Mouse (Mus musculus) myocyte (in vitro differentiated cells): ENCODE data around the gene Mapkapk3. TPM values are rescaled to one million over a fixed set of nuclear protein-coding genes. Genes with fewer than 3 reads are reported as not detected.

Experiments
- H3K27me3 ChIP-seq: one replicate; pipeline ENCODE4 v1.6.1; 2011; ENCODE audit not compliant: control insufficient read depth, insufficient read depth, insufficient read length
- H3K36me3 ChIP-seq: one replicate; pipeline ENCODE4 v1.6.1; 2011; ENCODE audit not compliant: control insufficient read depth, insufficient read depth
- H3K4me2 ChIP-seq: one replicate; pipeline ENCODE4 v1.6.1; 2011; ENCODE audit warnings: low read depth, control low read depth
- H3K4me3 ChIP-seq: one replicate; pipeline ENCODE4 v1.5.1; 2011; ENCODE audit warnings: mild to moderate bottlenecking, control low read depth, moderate library complexity
- H3K79me2 ChIP-seq: one replicate; pipeline ENCODE4 v1.6.1; 2011; ENCODE audit not compliant: control insufficient read depth, insufficient read depth
- H3ac ChIP-seq: one replicate; pipeline ENCODE4 v1.6.1; 2011; ENCODE audit not compliant: control insufficient read depth, insufficient read length
- CEBPB ChIP-seq: IDR thresholded peaks from 2 replicates; pipeline ENCODE4 v1.6.1; 2011; ENCODE audit warnings: mild to moderate bottlenecking, moderate library complexity; ENCODE audit not compliant: poor library complexity, insufficient read depth, severe bottlenecking
- E2F4 ChIP-seq: IDR thresholded peaks from one replicate; pipeline ENCODE4 v1.6.1; 2011; ENCODE audit warnings: mild to moderate bottlenecking, control low read depth, moderate library complexity; ENCODE audit not compliant: insufficient read depth
- MAX ChIP-seq: IDR thresholded peaks from one replicate; pipeline ENCODE4 v1.6.1; 2011; ENCODE audit warnings: low read depth, mild to moderate bottlenecking, control low read depth
- MYOD1 ChIP-seq, 3 experiments: IDR thresholded peaks; one replicate each; pipeline ENCODE4 v1.6.1; 2011; ENCODE audit warnings: control low read depth in 2 of 3, low read depth in 2 of 3, mild to moderate bottlenecking in 2 of 3, moderate library complexity in 1 of 3; ENCODE audit not compliant: insufficient read length in 2 of 3, control insufficient read depth in 1 of 3
- MYOG ChIP-seq, 3 experiments: IDR thresholded peaks; one replicate each; pipeline ENCODE4 v1.6.1; 2011; ENCODE audit warnings: control low read depth in 2 of 3, low read depth in 2 of 3, mild to moderate bottlenecking in 2 of 3; ENCODE audit not compliant: insufficient read length in 2 of 3, control insufficient read depth in 1 of 3, insufficient read depth in 1 of 3
- POLR2A ChIP-seq: IDR thresholded peaks from one replicate; pipeline ENCODE4 v1.6.1; 2011; ENCODE audit warnings: low read depth, mild to moderate bottlenecking, control low read depth, moderate library complexity; ENCODE audit not compliant: insufficient read length
- POLR2AphosphoS2 ChIP-seq: IDR thresholded peaks from one replicate; pipeline ENCODE4 v1.6.1; 2011; ENCODE audit warnings: low read depth, control low read depth; ENCODE audit not compliant: insufficient read length
- REST ChIP-seq: IDR thresholded peaks from one replicate; pipeline ENCODE4 v1.6.1; 2011; ENCODE audit warnings: mild to moderate bottlenecking, control low read depth, moderate library complexity; ENCODE audit not compliant: insufficient read depth, insufficient read length
- SRF ChIP-seq: IDR thresholded peaks from one replicate; pipeline ENCODE4 v1.6.1; 2011; ENCODE audit warnings: low read depth; ENCODE audit not compliant: control insufficient read depth, insufficient read length
- TCF12 ChIP-seq: IDR thresholded peaks from one replicate; pipeline ENCODE4 v1.6.1; 2011; ENCODE audit warnings: mild to moderate bottlenecking, control low read depth; ENCODE audit not compliant: poor library complexity, insufficient read depth, severe bottlenecking
- TCF3 ChIP-seq: IDR thresholded peaks from one replicate; pipeline ENCODE4 v1.6.1; 2011; ENCODE audit warnings: low read depth, control low read depth; ENCODE audit not compliant: insufficient read length
- USF1 ChIP-seq: IDR thresholded peaks from one replicate; pipeline ENCODE4 v1.6.1; 2011; ENCODE audit warnings: low read depth, mild to moderate bottlenecking, control low read depth, moderate library complexity
- polyA plus RNA-seq: library from polyadenylated mRNA; unstranded; fragments of >200 nt; fragmentation: generic; extraction: Trizol; gene quantifications from one replicate; pipeline ENCODE4 v1.2.1, GENCODE M21; 2012; ENCODE audit warnings: missing spikeins

Mapkapk3 gene
- polyA plus RNA-seq, 1 experiment = 3.9 TPM

- no peaks in the 10 kb centered on the region for H3K79me2 ChIP-seq
- H3K36me3 ChIP-seq = no peaks in the 10 kb centered on the region
- H3ac ChIP-seq = no peak overlapping the region
- peak overlapping the region; percentile 27 for H3K4me3 ChIP-seq
- TF ChIP-seq MYOD1 (IDR thresholded peaks at IDR 0.05; ENCODE audit: control insufficient read depth in 1 of 3, insufficient read length in 2 of 3, low read depth in 2 of 3) (no peak), SRF (no peak)
- peak overlapping the region; percentile 80 for H3K4me2 ChIP-seq
- H3K27me3 ChIP-seq = peaks cover 4% of the 10 kb centered on the region
These were observed 8.0 kb upstream of the Mapkapk3 start for GRCm38 (mm10) chr9:107297658-107298057.

DNA sequence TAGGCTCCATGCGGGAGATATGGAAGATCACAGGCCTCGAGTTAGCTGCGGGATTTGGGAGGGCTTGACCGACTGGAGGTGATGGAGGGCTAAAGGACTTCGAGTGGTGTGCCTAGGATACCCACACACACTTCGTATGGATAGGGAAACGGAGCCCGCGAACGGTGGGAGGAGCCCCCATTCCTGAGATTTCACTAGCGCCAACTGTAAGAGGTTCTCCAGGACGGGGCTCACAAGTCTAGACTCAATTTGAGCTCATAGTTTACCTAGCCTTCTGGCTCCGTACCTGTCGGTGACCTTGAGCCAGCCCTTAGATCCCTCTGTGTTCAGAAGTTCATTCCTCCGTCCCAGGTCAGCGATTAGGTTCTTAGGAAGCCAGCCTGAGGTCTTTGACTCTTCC is 7.4 kb upstream of the Mapkapk3 start:
- H3K4me2 ChIP-seq = peak overlapping the region; percentile 80
- TF ChIP-seq CEBPB (no peak), POLR2A (no peak), USF1 (no peak), REST (no peak), TCF12 (no peak), MYOD1 (IDR thresholded peaks at IDR 0.05; ENCODE audit: control insufficient read depth in 1 of 3, insufficient read length in 2 of 3, low read depth in 2 of 3) (no peak)
- H3K4me3 ChIP-seq = peak overlapping the region; percentile 27
- no peaks in the 10 kb centered on the region for H3K36me3 ChIP-seq
- no peak overlapping the region for H3ac ChIP-seq
- no peaks in the 10 kb centered on the region for H3K79me2 ChIP-seq
- peaks cover 5% of the 10 kb centered on the region for H3K27me3 ChIP-seq

DNA sequence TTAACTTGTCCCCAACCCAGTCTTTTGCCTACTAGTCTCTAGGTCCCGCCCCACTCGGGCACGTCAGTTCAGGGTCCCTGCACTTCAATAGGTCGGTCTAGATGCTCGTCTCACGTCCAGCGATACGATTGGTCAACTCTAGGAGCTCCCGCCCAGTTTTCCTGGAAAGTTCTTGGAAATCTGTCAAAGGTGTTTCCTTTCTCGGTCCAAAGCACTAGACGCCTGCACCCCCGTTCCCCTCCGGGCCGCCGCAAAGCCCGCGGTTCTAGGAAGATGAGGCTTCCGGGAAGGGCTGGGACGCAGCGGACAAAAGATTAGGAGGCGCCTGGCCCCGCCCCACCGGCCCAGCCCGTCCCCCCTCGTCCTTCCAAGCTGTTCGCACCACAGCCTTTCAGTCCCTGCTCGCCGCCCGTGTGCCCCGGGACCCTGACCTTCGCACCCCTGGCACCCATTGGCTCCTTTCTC is 6.9 kb upstream of the Mapkapk3 start:
- Histone ChIP-seq H3K79me2 (no peaks in the 10 kb centered on the region), H3K4me2 (peak overlapping the region; percentile 80), H3K36me3 (no peaks in the 10 kb centered on the region), H3ac (no peak overlapping the region), H3K27me3 (peaks cover 5% of the 10 kb centered on the region), H3K4me3 (peak overlapping the region; percentile 27)
- TF ChIP-seq SRF (no peak), USF1 (no peak), POLR2A (peak; percentile 33), TCF12 (no peak), MYOD1 (IDR thresholded peaks at IDR 0.05; ENCODE audit: control insufficient read depth in 1 of 3, insufficient read length in 2 of 3, low read depth in 2 of 3) (no peak), E2F4 (no peak), REST (no peak), CEBPB (no peak), MYOG (IDR thresholded peaks at IDR 0.05; ENCODE audit: control insufficient read depth in 1 of 3, insufficient read depth in 1 of 3, insufficient read length in 2 of 3, low read depth in 2 of 3) (no peak)

- H3K36me3 ChIP-seq = no peaks in the 10 kb centered on the region
- TF ChIP-seq MYOD1 (IDR thresholded peaks at IDR 0.05; ENCODE audit: control insufficient read depth in 1 of 3, insufficient read length in 2 of 3, low read depth in 2 of 3) = no peak
- no peak for TF ChIP-seq POLR2A
- TF ChIP-seq E2F4 = no peak
- TF ChIP-seq USF1 = no peak
- no peak for TF ChIP-seq TCF3
- no peak for TF ChIP-seq MAX
- TF ChIP-seq CEBPB = no peak
- no peak for TF ChIP-seq REST
- no peak for TF ChIP-seq SRF
- TF ChIP-seq POLR2AphosphoS2 = no peak
- no peak for TF ChIP-seq MYOG (IDR thresholded peaks at IDR 0.05; ENCODE audit: control insufficient read depth in 1 of 3, insufficient read depth in 1 of 3, insufficient read length in 2 of 3, low read depth in 2 of 3)
- TF ChIP-seq TCF12 = no peak
- no peaks in the 10 kb centered on the region for H3K79me2 ChIP-seq
- H3ac ChIP-seq = no peak overlapping the region
- H3K4me2 ChIP-seq = peak overlapping the region; percentile 80
- H3K27me3 ChIP-seq = peaks cover 5% of the 10 kb centered on the region
- H3K4me3 ChIP-seq = peak overlapping the region; percentile 27
These were observed 6.4 kb upstream of the Mapkapk3 start for GRCm38 (mm10) chr9:107296041-107296440.

- Histone ChIP-seq H3K27me3 (peaks cover 5% of the 10 kb centered on the region), H3K4me2 (peak within 1 kb of the TSS; percentile 80), H3K79me2 (no peaks in the 10 kb centered on the region), H3K4me3 (peak within 1 kb of the TSS; percentile 27), H3K36me3 (no peaks in the 10 kb centered on the region), H3ac (no peak within 1 kb of the TSS)
- TF ChIP-seq REST (no peak), SRF (no peak), POLR2A (no peak), TCF12 (no peak), MAX (no peak), USF1 (no peak), CEBPB (no peak)
These were observed 6.2 kb upstream of the Mapkapk3 start, which contains the start of gene Cish for GRCm38 (mm10) chr9:107296016-107296040. TSS of gene Cish (plus strand) at chr9:107296026.

- TF ChIP-seq TCF3 (no peak), SRF (no peak), E2F4 (no peak), USF1 (no peak), MAX (no peak), REST (no peak), POLR2AphosphoS2 (no peak), CEBPB (no peak), MYOD1 (IDR thresholded peaks at IDR 0.05; ENCODE audit: control insufficient read depth in 1 of 3, insufficient read length in 2 of 3, low read depth in 2 of 3) (no peak), TCF12 (no peak), MYOG (IDR thresholded peaks at IDR 0.05; ENCODE audit: control insufficient read depth in 1 of 3, insufficient read depth in 1 of 3, insufficient read length in 2 of 3, low read depth in 2 of 3) (no peak), POLR2A (no peak)
- peak overlapping the region; percentile 80 for H3K4me2 ChIP-seq
- H3K4me3 ChIP-seq = peak overlapping the region; percentile 27
- H3K79me2 ChIP-seq = no peaks in the 10 kb centered on the region
- H3K27me3 ChIP-seq = peaks cover 5% of the 10 kb centered on the region
- no peaks in the 10 kb centered on the region for H3K36me3 ChIP-seq
- H3ac ChIP-seq = no peak overlapping the region
These were observed 5.9 kb upstream of the Mapkapk3 start for GRCm38 (mm10) chr9:107295616-107296015.
